Mouse (Mus musculus) lung, postnatal 25 days (tissue): ENCODE results near the gene Tbc1d17.
"Not testable (repeated sequence)": the region's sequence is repeated elsewhere in the genome, so short reads cannot be mapped to it uniquely, and the experiment has no call there.

ENCODE experiments used
- DNase-seq: peaks from one replicate; pipeline ENCODE4 v3.0.0; 2022; ENCODE audit warnings: low spot score

Tbc1d17 gene

DNA sequence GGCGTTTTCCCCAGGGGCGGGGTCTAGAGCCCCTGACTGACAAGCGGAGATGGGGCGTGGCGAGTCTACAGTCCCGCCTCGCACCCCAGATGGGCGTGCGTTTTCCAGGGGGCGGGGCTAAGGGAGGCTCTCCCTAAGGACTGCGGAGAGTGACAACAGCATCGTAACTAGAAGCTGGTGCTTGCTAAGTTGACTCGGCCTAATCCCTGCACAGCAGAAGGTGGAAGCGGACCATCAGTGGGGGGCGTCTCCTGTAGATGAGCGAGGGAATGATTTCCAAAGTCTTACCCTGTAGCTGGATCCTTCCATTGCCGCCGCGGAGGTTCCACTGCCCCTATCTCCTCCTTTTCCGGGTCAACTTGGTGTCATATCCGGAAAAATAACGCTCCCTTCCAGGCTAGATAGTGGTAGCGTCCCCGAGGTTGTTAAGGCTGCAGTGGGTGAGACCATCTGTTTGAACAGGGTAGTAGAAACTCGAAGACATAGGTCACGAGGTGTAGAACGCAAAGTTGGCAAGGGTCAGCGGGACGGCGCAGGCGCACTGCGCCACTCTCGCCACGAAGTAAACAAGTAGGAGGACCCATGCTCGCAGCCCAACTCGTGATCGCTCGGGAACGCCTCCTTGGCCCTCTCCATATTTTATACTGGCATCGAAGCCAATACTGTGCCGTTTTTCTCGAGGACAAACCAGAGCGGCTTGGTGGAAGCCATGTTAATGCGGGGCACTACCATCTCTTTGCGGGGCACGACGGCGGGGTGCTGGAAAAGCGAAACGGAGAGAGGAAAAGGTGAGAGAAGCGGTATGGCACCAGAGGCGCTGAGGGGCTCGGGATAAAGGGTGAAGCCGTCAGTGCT is at the start of gene Tbc1d17, which contains the start of gene Akt1s1:
Gene Tbc1d17 (minus strand): TSS at position 519 of the 855 bp plus-strand sequence.
Gene Akt1s1 (plus strand): TSS at position 431 of the 855 bp plus-strand sequence.
- DNase-seq, result peak; percentile 100

DNA sequence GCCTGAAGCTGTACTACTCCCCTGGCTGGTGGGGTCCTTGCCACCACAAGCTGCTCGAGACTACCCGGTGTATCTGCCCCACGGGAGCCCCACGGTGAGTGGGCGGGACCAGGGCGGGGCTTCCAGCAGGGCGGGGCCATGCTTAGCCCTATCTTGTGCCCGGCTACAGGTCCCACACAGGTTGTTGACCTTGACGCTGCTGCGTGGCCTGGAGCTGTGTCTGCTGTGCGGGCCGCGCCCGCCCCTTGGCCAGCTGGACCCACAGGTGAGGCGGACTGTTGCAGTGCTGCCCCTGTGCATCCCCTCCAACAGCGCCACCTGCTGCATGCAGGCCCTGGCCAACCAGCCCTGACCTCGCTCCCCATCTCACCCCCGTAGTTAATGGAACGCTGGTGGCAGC is 49.7 kb upstream of the Tbc1d17 start:
- no peak for DNase-seq

DNA sequence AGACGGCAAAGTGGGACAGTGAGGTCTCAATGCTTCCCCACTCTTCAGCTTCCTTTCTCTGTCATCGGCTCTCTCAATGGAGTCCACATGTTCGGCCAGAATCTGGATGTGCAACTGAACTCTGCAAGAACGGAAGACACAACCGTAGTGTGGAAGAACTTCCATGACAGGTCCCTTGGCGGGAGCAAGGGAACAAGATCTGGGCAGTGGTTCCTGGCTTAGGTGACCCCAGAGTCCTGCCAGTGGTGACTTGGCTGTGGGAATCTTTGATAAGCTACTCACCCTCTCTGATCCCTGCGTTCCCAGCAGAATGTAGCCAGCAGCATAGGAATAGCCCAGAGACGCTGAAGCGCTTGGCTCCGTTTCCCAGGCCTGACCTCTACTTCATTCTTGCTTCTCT is 47.6 kb upstream of the Tbc1d17 start:
- no peak for DNase-seq

DNA sequence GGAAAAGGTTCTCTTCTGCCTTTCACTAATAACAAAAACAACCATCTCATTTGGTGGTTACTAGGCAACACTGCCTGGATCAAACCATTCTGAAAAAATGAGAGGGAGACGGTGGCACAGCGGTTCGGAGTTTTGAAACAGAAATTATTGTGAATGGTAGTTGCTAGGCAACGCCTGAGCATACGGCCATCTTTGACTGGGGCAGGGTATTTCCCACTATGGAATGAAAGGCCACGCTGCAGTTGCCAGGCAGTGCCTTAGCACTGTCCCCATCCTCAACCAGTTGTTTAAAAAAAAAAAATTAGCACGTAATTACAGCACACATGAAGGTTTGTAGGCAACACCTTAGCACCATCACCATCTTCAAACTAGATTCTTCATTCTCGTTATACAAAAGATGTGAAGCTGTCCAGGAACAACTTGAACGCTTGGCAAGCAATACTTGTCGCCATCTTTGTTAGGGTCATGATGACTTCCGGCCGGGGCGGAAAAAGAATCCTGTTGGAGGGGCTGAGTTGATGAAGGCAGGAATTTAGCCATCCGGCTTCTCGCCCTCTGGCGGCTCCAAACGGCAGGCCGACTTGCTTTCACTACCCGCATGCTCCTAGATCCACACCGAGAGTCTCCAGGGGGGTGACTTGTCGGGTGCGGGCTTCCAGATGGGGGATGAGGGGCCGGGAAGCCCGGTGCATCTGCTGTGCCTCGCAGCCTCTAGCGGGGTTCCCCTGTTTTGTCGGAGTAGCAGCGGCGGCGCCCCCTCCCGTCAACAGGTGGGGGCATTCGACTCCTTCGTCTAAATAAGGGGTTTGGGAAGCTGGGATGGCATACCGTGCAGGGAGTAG is 46.9 kb upstream of the Tbc1d17 start, which contains the start of gene Fuz:
Gene Fuz (plus strand): TSS at position 487 of the 842 bp plus-strand sequence.
- DNase-seq, result peak; percentile 94

DNA sequence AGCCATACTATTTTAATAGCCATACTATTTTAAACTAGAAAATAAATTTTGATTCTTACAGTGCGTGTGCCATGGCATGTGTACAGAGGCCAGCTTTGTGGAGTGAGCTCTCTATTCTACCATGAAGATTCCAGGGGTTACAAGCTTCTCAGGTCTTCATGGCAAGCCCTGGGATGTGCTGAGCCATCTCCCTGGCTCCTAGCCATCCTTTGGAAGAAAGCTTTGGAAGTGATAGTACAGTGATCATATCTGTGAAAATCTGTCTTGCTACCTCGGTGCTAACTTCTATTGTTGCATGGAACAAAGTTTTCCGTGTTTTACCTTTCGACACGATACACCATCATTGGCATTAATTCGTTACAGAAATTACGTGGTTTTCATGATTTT is 46.3 kb upstream of the Tbc1d17 start:
- DNase-seq, result no peak

DNA sequence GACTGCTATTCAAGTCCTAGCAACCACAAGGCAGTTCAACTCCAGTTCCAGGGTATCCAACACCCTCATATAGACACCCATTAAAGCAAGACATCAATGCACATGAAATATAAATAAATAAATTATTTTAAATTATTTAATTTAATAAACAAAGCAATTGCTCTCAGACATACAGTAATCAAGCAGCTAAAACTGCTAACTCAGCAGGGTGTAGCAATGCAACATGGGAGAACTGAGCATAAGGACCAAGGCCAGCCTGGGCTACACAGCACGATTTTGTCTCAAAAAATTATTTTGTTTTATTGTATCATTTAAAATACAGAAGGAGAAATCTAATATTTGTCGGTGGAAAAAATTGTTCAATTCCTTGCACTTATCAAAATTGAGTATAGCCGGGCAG is 45.3 kb upstream of the Tbc1d17 start:
- no peak for DNase-seq

DNA sequence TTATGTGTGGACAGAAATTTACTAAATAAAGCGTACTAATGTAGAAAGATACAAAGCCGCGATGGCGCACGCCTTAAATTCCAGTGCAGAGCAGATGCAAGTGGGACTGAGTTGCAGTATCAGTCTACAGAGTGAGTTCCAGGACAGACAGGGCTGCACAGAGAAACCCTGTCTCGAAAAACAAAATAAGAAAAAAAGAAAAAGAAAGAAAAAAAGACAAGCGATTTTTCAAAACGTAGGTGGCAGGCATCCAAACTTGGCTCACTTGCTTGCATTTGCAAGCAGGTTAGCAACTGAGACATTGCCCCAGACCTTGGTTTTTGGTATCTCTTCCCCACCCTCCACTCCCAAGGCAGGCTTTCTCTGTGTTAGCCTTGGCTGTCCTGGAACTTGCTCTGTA is 44.3 kb upstream of the Tbc1d17 start:
- DNase-seq, result no peak

DNA sequence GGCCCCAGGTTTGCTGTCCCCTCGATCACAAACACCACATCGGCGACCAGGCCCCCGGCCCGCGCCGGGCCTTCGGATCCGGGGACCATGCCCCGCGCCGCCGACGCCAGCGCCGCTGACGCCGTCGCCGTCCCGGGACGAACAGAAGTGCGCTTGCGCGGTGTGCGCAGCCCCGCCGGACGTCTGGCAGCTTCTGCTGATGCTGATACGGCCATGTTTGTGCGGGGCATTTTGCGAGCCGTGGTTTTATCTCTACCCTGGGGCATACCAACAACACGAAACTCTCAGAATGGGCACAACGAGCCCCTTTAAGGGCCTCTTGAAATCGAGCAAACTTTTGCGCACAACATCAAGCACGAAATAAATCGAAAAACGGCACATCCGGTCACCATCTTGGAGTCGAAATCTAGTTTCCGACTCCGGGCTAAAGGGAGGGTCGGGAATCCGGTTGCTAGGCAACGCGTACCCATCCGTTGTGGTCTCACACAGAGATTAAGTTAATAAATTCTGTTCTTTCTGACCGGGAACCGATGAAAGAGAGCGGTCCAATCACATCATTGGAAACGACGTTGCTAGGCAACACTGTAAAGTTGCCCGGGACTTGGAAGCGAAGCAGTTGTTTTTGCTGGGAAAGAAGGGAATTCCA is 43.5 kb upstream of the Tbc1d17 start, which contains the start of gene Med25:
Gene Med25 (minus strand): TSS at position 437 of the 646 bp plus-strand sequence.
- peak; percentile 94 for DNase-seq

DNA sequence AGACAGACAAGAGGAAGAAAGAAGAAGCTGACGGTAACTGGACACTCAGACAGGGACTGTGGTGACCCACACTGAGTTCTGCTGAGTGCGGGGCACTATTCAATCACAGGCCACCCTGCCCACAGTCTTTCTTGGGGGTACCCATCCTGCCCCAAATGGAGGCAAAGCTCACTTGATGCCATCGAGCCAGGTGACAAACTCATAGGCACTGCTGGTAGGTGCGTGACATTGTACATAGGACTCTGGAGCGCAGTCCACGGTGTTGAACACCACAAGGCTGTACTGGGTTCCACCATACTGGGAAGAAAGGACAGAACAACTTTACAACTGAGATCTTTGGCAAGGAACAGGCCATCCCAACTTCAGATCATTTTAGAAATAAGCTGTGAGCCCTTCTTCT is 42.7 kb upstream of the Tbc1d17 start:
- no peak for DNase-seq

DNA sequence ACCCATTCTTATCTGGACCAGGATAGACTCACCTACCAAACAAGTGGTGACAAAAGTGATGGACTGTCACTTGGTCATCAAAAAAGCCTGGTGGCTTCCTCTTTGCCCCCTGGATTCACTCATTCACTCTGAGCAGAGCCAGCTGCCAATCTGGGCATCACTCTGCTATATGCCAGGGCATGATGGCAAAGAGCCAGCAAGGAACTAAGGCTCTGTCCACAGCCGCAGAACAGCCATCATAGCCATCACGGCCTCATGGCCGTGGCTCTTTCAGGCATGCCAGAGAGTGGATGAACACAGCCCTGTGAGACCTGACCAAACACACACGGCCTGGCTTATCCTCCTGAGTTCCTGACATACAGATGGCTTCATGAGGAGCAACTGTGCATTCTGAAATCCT is 41.9 kb upstream of the Tbc1d17 start:
- no peak for DNase-seq

DNA sequence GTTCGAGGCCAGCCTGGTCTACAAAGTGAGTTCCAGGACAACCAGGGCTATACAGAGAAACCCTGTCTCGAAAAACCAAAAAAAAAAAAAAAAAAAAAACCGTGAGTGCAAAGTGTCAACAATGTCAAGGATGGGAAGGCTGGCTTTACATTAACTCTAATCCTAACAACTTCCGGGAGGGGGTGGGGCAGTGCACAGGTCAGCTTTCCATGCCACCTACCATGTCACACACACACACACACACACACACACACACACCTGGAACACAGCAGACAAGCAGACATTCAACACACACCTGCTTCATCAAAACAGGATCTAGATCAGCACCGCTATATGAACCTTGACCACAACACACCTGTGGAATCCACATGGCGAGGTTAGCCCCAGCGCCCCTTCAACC is 41.3 kb upstream of the Tbc1d17 start:
- no peak for DNase-seq

DNA sequence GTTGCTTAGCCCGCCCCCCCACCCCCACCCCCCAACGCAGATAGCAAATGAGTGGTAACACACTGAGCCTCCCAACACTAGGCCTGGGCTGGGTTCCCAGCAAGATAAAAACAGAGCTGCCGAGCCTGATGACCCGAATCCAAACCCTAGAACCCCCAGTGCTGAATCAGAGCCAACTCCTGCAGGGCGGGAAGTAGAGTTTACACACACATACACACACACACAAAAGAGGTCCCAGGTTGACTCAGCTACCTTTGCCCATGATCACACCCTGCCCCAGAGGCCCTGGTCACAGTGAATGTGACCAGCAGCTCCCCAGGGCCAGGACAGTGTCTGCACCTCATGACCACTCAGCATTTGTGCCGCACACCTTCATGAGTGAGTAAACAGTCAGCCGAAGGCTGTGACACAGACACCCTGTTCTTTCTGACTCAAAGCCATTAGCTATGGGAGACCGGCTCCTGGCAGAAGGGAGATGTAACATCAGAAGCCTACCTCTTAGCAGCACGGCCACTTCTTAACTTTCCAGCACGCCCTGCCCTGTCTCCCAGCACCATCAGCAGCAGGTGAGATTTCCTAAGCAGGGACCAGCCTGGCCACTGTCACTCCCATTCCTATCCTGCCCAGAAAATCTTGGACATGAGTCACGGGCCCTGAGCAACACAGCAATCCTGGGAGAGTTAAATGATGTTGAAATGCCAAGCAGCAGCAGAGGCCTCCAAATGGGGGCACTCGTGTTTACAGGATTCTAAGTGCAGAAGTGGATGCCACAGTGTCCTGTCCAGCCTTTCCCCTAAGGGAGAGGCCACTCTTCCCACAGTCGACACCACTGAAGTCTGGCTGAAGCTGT is 39.6 kb upstream of the Tbc1d17 start:
- DNase-seq, result no peak

DNA sequence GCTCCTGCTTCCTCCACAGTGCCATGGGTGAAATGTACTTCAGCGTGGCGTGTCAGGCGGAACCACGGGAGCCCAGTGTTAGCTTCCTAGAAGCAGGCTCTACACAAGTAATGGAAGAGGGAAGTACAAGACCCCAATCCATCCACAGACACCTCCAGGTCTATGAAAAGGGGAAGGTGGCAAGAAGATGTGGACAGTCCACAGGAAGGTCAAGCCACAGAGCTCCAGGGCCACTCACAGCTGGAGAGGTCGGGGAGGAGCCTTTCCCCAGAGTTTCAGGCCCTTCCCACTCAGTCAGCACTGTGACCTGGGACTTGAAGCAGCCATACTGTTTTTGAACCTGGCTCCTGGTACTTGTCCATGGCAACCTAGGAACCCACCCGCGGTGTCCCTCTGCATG is 38.1 kb upstream of the Tbc1d17 start:
- DNase-seq, result no peak

DNA sequence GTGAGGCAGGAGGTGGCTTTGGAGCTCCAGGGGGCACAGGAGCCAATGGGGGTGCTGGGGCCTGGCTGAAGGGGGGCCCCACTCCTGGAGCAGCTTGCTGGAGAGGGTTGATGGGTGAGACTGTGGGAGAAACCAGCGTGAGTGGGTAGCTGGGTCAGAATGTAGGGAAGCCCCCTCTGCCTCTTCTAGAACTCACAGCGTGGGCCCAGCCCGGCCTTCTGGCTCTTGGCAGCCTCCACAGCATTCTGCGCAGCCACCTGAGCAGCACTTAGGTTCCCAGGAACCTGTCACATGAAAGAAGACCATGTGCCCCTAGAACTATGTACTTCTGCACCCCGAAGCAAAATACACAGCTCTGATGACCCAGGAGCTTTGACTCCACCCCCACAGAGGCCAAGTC is 35.8 kb upstream of the Tbc1d17 start:
- no peak for DNase-seq

DNA sequence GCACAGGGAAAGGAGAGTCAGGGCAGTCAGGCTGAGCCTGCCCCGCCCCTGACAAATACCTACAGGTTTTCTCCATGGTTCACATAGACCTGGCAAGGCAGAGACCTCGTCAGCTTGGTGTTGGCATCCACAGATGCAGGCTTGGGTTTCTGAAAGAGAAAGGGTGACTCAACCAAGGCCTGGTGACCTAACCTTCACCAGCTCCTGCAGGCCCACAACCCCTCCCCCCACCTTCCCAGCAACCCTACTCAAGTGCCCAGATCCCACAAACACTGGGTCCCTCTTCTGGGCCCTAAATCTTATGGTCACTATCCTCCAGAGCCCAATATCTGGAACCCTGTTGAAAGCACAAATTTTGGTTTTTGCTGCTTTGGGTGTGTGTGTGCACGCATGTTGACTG is 34.2 kb upstream of the Tbc1d17 start:
- no peak for DNase-seq

DNA sequence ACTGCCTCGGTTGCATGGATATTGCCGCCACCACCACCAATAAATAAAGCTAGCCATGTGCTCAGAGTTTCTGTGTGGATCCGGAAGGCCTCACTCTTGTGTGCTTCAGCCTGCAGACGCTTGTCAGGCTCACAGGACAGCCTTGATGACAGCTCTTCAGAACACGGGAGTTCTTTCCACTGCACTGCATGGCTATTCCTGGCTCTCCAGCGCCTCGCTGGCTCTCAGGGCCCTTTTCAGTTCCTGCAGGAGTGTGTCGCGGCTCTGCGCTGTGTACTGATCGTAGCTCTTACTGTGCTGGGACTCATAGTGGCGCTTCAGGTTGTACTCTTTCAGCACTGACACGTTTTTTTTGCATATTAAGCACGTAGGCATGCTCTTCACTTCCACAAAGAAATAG is 29.0 kb upstream of the Tbc1d17 start:
- DNase-seq, result no peak

DNA sequence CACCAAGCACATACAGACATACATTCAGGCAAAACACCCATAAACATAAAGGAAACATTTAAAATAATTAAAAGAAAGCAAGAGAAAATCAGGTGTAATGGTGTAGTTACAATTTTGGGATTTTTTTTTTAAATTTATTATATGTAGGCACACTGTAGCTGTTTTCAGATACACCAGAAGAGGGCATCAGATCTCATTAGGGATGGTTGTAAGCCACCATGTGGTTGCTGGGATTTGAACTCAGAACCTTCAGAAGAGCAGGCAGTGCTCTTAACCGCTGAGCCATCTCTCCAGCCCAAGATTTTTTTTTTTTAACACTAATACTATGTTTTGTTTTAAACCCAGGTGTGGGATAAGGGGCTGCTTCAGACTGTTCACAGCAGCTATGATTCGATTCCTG is 22.9 kb upstream of the Tbc1d17 start:
- DNase-seq, result not testable (repeated sequence)

DNA sequence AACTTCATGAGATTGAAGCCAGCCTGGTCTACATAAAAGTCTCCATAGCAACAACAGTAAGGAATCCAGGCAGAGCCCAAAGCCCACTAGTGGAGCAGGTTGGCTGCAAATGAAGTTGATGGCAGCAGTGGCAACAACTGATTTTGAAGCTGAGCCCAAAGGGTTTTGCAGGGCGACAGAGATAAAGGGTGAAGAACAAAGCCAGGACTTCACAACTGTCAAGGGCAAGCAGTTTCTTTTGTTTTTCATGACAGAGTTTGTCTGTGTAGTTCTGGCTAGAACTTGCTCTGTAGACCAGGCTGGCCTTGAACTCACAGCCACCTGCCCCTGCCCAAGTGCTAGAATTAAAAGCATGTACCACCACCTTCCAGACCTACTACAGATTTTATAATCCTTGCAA is 22.3 kb upstream of the Tbc1d17 start:
- no peak for DNase-seq

DNA sequence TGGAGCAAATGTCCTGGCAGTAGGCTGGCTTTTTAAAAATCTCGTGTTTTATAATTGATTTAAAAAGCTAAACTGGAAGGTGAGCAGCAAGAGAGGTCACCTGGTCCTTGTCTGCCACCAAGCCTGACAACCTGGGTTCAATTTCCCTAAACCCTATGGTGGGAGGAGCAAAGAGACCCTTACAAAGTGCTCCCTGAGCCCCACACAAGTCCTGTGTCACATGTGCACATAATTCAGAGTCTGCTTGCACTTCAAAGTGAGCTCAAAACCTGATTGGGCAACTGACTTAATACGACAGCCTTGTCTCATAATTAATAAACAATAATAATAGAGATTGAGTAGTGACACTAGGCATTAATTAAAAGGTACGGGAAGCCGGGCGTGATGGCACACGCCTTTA is 21.7 kb upstream of the Tbc1d17 start:
- DNase-seq, result no peak

DNA sequence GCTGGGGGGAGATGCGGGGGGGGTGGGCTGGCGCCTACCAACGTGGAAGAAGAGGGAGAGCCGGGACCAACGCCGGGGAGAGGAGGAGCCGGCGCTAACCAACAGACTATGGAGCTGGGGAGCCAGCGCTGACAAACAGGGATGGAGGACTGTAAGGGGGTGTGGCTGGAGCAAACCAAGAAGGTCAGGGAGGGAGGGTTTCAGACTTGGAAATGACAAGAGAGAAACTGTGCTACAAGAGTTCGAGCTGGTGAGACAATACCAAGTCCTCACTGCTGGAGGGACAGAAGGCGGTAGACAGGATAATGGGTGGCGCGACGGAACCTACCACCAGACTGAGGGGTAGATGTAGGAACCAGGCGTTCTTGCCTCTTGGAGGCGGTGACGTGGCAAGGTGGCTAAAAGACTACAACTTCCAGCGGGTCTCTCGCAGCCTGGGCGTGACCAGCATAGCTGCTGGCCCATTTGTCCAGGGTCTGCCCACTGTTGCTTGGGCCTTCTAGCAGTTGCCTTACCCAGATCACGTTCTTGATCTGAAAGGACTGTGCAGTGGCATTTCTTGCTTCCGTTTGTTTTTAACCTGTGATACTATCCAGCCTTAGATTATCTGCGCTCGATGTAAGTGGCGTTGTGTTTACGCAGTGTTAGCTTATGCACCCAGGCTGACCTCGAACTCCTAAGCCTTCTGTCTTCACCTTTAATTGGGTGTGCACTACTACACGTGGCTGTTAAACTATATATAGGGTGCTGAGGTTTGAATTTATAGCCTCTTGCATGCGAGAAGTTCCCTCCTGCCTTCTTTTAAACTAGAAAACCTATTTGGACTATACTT is 21.0 kb upstream of the Tbc1d17 start, which contains the start of gene Ptov1:
Gene Ptov1 (minus strand): TSS at position 92 of the 832 bp plus-strand sequence.
- peak; percentile 95 for DNase-seq
